Mouse (Mus musculus) kidney, postnatal 36 days (tissue): Measurements from ENCODE around the gene Crybg1.

Experiments used
- DNase-seq, 2 experiments: peaks; one replicate each; pipeline ENCODE4 v3.0.0; 2021 to 2022; ENCODE audit warnings: mixed read lengths in 2 of 2

Crybg1 gene

DNA sequence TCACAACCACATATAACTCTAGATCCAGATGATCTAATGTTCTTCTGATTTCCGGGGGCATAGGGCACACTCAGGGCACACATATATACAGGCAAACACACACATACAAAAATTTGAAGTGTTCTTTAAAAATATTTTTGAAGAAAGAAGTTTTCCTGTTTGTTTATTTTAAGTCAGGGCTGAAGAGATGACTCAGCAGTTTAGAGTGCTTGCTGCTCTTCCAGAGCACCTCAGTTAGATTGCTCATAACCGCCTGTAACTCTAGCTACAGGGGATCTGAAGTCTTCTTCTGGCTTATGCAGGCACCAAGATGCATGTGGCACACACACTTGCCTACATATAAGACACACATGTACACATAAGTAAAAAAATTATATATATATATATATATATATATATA lies 56.9 kb downstream of the Crybg1 start:
- no peak for DNase-seq

DNA sequence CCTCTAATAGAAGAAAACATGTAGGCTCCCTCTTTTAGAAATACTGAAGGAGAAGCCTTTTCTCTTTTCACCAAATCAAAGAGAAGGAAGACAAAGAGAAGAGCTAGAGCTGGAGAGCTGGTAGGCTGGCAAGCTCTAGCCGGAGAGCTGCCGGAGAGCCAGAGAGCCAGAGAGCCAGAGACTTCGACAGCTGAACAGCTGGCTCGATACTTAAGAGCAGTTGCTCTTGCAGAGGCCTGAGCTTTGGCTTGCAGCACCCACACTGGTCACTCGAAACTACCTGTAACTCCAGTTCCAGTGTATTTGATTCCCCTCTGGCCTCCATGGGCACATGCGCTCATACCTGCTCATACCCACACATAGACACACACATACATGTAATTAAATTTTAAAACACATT lies 68.3 kb downstream of the Crybg1 start:
- no peak for DNase-seq

DNA sequence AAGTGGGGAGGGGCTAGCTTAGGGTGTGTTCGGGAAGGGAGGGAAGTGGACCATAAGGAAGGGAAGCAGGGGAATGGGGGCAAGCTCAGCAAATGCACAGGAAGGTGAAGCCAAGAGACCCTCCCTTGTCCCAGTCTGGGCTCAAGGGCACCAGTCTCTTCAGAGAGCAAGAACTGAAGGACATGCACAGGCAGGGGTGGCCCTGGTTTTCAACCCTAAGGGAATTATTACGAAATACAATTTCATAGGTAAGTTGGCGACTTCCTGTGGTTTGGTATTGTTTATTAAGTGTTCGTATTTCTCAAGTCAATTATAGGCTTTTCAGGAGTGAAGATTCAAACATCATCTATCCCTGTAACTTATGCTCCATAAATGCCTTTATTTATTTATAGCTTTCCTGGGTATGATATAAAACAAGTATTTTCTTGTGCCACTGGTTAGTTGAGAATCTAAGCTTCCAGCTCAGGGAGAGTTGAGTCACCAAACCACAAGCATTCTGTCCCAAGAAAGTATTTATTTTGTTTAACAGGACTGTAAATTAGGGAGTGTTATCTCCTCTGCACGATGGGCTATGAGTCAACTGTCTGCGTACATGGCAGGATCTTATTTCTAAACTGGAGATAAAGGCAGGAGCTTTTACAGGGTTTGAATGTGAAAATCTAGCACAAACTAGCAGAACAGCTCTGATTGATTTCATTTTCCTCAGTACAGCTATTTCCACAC lies 69.7 kb downstream of the Crybg1 start:
- DNase-seq = no peak

DNA sequence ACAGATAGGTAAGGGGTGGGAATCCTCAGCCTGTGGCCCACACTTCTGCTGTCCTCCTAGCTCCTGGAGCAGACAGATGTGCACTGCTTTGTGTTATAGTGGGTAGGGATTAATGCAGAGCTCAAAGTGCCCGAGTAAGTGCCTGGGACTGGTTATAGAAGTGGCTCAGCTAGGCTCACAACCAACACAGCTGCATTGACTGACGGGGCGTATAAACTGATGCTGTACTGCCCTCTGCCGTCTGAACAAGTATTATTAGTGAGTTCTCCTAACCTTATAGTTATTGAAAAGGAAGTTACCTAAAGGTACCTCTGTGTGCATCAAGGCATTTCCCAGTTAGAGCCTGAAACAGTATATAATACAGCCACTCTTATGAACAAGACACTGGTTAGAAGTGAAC lies 77.6 kb downstream of the Crybg1 start:
- DNase-seq = peak; percentile 81 to 83

DNA sequence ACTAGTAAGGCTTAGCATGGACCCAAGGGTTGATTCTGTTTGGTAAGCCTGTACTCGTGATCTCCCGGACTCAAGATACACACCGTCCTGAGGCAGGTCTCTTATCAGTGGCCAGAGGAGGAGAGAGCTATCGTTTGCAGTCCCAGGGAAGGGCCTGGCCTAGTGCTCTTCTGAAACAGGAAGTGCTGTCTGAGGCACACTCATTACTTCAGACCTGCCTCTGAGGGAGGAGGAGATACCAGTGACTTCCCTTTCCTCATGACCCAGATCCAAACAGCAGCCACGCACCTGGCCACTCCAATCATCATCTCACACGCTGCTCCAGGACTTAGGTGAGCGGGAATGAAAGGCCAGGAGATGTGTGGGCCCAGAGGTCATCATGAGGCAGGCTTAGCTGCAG lies 79.5 kb downstream of the Crybg1 start:
- DNase-seq = no peak

DNA sequence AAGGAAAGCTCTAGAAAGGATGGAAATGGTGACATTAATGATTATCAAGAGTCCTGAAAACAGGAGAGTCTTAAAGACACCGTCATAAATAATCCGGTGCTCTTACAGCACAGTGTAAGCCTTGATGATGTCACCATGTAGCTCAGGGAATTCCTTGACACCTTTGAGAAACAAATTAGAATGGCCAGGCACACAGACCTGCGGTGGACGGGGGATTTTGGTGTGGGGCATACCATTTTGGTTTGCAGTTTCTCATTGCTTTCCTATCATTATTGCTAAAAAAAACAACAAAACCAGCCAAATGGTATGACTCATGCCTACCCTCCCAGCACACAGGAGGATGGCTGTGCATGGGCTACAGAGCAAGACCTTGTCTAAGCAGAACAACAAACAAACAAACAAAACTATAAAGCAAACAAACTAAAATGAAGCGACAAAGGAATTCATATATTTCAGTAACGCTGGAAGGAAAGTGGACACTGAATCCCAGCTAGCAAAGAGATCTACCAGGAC lies 82.7 kb downstream of the Crybg1 start:
- no peak for DNase-seq

DNA sequence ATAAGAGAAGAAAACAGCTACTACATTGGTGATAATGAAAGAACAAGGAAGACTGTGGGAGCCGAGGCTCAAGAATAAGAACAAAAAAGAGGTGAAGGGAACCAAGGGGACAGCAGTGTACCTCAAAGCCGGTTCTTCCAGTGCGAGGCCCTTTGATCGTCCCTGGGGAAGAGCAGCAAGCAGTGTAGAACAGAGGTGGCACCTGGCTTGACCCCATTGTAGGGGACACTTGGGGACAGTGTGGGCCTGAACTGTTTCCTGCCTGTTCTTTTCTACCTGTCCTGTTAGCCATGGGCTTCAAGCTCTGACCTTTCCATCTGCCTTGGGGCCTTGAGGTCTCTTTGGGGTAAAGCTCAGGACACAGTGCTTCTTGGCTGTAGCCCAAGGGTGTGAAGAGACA lies 85.7 kb downstream of the Crybg1 start:
- no peak for DNase-seq

DNA sequence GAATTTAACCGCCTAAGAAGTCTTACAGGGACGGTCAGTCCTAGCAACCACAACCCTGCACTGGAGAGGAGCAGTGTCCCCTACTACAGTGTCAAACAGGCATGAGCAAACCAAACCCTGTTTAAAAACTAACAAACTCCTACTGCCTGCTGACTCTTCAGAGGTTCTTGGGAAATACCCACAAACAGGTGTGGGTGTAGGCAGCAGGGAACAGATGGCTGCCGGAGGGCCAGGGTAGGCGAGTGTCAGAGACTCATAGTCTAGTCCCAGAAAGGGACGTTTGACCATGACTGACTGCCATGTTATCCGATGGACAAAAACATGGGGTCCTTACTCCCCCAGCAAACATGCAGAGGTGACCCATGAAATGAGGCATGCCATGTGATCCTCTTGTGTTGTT lies 97.7 kb downstream of the Crybg1 start:
- no peak for DNase-seq

DNA sequence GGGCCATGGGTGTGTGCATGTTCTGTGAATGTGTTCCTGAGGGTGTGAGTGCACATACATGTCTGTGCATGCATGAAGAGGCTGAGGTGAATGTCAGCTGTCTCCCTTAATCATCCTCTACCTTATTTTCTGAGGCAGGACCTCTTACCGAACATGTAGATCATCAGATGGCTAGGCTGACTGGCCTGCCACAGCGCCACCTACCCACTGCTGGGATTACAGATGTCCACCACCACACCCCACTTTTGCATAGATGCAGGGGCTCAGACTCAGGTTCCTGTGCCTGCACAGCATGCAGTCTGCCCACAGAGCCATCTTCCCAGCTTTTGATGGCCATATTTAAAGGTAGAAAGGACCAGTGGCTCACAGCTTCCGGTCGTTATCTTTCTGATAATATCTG lies 103.9 kb downstream of the Crybg1 start:
- peak in 1 of 2 experiments; percentile 62 for DNase-seq

DNA sequence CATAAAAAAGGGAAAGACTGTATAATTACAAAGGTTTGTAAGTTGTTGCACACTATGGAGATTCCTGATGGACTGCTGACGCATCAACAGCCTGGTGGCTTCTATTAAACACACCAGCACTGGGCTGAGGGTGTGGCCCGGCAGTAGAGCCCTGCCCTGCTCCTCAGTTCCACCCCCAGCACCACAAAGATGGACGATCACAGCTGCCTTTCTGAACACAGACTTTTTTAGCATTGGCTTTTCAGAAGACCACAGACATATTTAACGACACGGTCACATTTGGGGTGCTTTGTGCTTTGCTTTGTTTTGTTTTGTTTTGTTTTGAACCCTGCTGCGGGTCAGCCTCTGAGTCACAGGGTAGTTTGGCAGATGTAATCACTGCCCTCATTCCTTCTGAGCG lies 105.0 kb downstream of the Crybg1 start:
- DNase-seq = no peak

DNA sequence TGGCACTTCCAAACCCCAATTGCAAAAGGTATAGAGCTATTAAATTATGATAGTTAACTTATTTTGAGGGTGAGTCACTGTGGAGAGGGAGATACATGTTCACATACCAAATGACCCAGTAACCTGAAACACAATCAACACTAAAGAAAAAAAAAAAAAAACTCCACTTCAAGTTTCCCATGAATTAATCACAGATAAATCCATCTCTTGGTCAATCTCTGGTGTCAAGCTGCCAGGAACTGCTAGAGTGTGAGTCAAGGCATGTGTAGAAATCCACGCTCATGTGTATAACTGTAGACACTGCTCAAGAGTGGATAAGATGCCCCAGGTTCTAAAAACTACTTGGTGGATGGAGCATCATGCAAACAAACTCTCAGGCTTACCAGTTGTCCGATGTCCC lies 109.5 kb downstream of the Crybg1 start:
- DNase-seq = no peak

DNA sequence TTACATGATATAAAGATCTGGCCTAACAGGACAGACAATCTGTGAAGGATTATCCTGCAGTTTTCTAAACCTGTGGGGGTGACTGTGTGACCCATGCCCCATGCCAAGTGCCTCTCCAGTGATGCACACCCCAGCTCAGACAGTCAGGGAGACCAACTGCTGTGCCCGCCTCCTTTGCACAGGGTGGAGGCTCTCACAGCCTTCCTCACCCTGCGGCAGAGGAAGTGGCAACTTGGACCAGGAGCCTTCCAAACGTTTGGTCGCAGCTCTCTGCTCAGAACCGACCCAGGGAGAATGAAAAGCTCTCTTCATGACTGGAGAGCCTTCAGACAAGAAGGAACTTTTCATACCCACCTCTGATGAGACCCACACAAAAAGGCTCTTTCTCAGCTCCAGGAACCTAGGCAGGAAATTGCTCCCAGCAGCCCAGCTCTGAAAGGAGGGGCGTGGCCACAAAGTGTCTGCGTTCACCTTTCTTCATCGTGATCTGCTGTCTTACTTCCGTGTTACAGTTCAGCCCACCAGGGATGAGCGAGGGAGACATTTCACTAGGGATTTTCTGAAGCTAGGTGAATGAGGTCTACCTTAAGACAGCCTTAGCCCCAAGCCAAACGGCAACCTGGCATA lies 110.6 kb downstream of the Crybg1 start:
- DNase-seq = no peak

DNA sequence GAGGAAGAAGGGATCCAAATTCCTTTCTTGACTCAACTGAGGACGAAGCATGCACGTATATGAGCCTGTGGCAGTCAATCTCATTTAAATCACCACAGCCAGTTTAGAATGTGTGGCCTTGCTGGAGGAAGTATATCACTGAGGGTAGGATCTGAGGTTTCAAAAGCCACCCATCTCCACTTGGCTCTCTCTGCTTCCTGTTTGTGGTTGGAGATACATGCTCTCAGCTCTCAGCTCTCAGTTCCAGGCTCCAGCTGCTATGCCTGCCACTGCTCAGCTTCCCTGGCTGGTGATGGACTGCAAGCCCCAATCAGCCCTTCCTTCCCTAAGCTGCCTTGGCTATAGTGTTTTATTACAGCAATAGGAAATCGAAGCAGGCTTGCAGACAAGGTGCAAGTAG lies 119.1 kb downstream of the Crybg1 start:
- no peak for DNase-seq

DNA sequence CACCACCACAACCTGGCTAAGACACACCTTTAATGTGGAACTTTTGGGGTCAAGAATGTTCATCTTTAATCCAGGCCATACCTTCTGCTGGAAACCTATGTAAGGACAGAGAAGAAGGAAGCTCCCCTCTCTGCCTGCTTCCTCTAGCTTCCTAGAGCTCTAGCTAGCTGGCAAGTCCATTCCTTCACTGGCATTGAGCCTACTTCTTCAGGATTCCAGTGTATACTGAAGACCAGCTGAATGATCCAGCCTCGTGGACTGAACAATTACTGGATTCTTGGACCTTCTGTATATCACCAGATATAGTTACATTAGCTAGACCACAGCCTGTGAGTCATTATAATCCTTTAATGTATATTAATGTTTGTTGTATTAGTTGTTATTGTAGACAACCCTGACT lies 121.4 kb downstream of the Crybg1 start:
- no peak for DNase-seq

DNA sequence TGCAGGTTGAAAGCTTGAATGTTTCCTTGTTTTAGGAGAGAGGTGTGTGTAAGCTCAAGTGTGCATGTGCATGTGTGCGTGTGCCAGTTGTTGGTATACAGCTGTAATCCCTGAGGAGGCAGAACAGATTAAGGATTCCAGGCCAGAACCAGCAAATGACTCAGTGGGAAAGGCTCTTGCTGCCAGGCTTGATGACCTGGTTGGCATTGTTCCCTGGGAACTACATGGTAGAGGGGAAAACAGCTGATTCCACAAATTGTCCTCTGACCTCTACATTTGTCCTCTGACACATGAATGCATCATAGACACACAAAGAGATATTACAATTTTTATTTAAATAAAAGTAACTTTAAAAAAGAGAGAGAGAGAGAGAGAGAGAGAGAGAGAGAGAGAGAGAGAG lies 122.5 kb downstream of the Crybg1 start:
- no peak for DNase-seq

DNA sequence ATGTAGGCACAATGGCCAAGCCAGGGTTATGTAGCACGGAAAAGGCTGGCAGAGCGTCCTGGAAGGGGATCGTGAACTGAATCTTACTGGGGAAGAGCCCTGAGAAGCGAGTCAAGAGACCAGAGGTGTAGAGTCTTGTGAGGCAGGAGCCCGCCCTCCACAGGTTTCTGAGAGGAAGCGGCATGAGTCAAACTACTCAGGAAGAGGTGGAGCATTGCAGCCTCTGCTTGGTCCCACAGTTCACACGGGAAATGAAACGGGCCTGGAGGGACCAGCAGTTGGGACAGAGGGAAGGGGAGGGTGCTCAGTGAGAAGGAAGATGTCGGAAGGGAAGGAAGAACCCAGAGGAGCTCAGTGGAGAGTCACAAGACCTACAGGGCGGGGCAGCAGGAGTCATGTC lies 123.9 kb downstream of the Crybg1 start:
- DNase-seq = no peak

DNA sequence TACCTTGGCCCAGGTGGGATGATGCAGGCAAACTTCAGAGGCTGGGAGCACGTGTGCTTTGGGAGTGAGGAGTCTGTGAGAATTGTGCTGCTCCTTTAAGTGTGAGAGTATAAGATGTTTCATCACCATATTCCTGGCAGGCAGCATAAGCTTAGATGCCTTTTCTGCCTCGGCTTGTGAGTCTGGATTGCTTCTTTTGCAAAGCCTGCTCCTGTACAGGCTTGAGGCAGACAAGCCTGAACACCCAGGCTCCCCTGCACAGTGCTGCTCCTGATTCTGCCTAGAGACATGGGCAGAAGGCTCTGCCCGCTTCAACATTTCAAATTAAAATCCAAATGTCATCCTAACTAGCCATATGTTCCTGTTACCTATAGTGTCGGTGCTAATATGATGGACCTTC lies 128.5 kb downstream of the Crybg1 start:
- DNase-seq = no peak

DNA sequence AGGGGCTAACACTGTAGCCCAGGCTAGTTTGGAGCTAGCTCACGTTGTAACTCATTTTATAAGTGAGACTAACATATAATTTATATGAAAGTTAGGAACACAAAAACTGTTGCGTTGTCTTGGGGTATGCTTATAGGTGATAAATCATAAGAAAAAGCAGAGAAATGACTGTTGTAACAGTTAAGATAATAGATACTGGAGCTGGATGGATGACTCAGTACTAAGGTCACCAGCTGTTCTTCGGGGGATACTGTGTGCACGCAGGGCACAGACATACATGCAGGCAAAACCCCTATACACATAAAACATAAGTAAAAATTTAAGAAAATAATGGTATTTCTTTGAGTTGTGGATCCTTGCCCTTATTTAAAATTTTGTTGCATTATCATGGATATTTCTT lies 130.1 kb downstream of the Crybg1 start:
- no peak for DNase-seq

DNA sequence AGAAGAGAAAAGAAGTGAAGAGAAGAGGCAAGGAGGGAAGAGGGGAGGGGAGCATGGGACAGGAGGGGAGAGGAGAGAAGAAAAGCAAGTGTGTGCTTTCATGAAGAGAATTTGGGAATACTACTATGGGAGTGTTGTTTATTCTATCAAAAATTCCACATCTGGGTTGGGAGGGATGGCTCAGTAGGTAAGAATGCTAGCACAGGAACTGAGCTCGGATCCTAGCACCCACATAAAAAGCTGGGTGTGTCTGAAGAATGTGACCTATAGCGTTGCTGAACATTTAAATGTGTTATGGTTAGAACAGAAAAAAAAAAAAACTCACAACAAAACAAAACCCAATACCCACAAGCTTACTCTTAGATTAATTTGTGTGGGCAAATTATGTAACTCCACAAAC lies 133.0 kb downstream of the Crybg1 start:
- no peak for DNase-seq

DNA sequence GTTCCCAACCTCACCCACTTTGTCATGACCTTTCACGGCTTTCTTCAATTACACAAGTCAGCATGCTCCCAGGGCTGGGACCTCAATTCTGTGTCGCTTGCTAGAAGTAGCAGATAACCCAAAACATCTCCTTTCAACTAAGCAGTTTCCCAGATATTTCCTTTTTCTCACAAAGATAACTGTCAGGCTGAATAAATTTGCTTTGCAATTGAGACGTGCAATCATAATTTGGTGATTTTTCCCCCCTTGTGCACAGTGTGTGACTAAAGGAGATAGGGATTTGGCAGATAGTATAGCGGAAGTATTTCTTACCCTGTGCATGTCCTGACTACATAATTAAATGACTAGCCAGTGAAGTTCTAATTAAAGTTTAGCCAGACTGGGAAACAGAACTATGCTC lies 134.8 kb downstream of the Crybg1 start:
- no peak for DNase-seq

DNA sequence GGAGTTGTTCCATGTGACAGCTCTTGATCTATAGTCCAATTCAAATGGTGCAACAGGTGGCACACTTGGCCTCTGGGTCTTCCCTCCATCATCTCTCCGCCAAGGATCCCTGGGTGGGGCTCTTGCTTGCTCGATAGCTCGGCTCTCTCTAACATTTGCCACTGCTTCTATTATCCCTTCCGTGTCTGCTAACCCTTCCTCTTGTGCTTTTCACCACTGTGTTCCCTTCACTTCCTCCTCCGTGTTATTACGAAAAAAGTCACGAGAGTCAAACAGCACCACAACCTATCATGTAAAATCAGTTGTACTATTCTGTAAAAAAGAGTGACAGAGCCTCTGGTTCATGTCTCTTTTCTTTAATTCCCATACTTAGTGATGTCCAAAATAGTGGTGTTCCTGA lies 137.2 kb downstream of the Crybg1 start:
- DNase-seq = no peak

DNA sequence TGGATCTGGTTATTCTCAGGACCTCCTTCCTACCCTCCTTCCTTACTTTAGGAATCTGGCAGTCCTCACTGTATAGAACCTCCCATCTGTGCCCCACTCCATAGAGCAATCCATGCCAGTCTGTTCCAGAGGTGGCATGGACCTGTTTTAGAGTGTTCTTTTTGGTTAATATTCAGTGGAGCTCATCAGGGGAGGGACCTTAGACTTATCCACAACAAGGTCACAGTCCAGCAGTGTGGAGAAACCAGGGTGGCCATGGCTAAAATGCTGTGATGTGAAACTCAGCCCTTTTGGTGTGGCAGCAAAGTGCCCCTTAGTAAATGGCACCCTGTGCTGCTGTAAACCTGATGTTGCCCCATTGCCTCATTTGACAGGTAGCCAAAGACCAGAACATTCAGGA lies 139.8 kb downstream of the Crybg1 start:
- DNase-seq = peak; percentile 47 to 69

DNA sequence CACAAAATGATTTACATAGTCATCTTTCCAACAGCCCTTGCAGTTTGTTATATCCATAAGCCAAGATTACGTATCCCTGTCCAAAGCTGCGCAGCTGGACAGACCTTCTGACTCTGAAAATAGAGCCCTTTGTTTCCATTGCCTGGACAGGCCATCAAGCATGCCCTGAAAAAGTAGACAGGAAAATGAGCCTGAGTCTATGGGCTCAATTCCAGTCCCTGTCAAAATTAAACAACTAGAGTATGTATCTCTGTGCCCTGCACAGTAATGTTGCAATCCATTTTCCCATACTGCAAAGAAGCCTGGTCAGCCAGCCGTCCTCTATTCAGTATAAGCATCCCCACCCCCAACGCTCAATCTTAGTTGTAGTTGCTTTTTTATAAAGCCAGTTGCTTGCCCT lies 141.8 kb downstream of the Crybg1 start:
- no peak for DNase-seq

DNA sequence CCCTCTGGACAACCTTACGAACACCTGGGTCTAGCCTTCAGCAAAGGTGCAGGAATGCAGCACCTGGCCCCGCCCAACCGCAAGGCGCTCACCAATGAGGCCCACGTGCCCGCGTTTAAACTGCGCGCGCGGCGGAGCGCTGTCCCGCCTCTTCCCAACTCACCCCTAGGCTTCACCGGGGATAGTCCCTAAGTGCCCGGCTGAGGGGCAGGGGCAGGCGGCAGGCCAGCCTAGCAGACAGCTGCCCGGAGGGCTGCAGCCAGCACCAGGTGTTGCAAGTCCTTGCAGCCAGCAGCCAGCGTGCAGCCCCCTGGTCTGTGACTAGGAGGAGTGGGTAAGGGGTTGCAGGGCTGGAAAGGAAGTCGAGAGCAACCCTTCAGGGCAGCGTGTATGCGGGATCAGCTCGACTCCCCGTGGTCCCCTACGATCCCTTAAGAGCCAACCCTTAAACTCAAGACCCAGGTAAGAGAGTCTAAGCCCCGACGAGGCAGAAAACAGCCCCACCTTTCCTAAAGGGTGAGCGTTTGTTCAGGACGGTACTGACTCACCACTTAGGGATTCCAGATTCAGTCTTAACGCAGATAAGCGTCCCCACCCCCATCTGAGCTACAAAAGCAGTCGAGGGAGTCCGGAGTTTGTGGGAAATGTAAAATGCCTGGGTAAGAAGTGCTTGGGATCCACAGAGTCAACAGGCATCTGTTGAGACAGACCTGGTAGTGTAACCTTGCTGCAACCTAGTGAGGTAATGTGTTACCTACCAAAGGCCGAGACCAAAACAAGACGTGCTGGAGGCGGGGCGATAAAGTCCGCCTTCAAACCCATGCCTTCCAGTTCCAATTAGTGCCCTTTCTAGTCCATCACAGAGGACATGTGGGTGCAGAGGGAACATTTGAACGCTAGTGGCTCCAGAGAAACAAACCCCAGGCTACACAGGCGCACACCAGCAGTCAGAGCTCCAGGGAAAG lies 142.7 kb downstream of the Crybg1 start:
- DNase-seq = peak; percentile 89 to 92
